Mouse (Mus musculus): ENCODE measurements around the gene Paqr5.

- TF ChIP-seq CTCF (IDR thresholded peaks at IDR 0.05; ENCODE audit: extremely low read depth, insufficient read length, insufficient replicate concordance, low read depth, low read length) (no peak), POLR2A (IDR thresholded peaks at IDR 0.05; ENCODE audit: low read depth, low read length) (no peak)
These were observed 9.2 kb upstream of the Paqr5 start for GRCm38 (mm10) chr9:62035806-62036205.
